Mouse (Mus musculus) lung, postnatal 0 days (tissue): ENCODE data around the gene Arhgap40.

Experiments used
- CTCF ChIP-seq: IDR thresholded peaks from 2 replicates; pipeline ENCODE4 v1.5.1; 2016; ENCODE audit warnings: antibody characterized with exemption, mild to moderate bottlenecking
- EP300 ChIP-seq: IDR thresholded peaks from 2 replicates; pipeline ENCODE4 v1.6.1; 2016; ENCODE audit warnings: antibody characterized with exemption, mild to moderate bottlenecking, control low read depth

DNA sequence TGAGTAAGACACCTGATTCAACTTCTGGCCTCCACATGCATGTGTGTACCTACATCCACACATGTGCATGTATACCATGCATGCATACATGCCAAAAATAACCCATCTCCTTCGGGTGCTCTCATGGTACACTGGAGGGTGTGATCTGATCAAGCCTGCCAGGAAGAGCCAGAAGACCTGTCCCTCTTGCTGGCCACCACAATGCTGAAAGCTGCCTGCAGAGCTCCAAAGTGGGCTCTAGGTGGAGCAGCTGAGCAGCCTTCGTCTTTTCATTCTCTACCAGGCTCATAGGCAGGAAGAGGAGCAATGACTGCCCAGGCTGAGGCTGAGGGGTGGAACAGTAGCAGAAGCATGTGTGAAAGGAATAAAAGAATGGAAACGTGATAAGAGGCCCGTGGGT is 21.5 kb downstream of the Arhgap40 start:
- TF ChIP-seq CTCF (peak; percentile 86), EP300 (no peak)
